Mouse (Mus musculus): Measurements from ENCODE around the gene Kif1a. TPM values are rescaled to one million over a fixed set of nuclear protein-coding genes. Genes with fewer than 3 reads are reported as not detected.

Kif1a gene
- polyA plus RNA-seq, 1 experiment from 2014 or later, result 519 TPM

GRCm38 (mm10) chr1:93046153-93046789, 55.5 kb downstream of the Kif1a start:
- WGBS, result 93% methylated on average over 10 of the region's 10 CpGs
- H3K4me1 ChIP-seq (ENCODE audit: control insufficient read depth, insufficient read depth, low read length), result no peaks in the 10 kb centered on the region
- H3K27ac ChIP-seq (ENCODE audit: low read length), result no peak overlapping the region
- H3K36me3 ChIP-seq (ENCODE audit: control insufficient read depth, insufficient read depth, low read length), result peaks cover 62% of the 10 kb centered on the region
- H3K27me3 ChIP-seq (ENCODE audit: control insufficient read depth, insufficient read depth, low read depth, low read length), result no peaks in the 10 kb centered on the region
- no peak overlapping the region for H3K4me2 ChIP-seq (ENCODE audit: low read length)
- ATAC-seq, result no peak
- no peak overlapping the region for H3K9ac ChIP-seq (ENCODE audit: low read depth, low read length)
- H3K9me3 ChIP-seq (replicated peaks; ENCODE audit: control insufficient read depth, low read length, poor library complexity, severe bottlenecking), result no peaks in the 10 kb centered on the region
- H3K4me3 ChIP-seq (ENCODE audit: low read depth, low read length), result no peak overlapping the region

- no peaks in the 10 kb centered on the region for H3K4me1 ChIP-seq (ENCODE audit: control insufficient read depth, insufficient read depth, low read length)
- H3K27me3 ChIP-seq (ENCODE audit: control insufficient read depth, insufficient read depth, low read depth, low read length), result no peaks in the 10 kb centered on the region
- ATAC-seq, result no peak
- no peak overlapping the region for H3K9ac ChIP-seq (ENCODE audit: low read depth, low read length)
- no peaks in the 10 kb centered on the region for H3K9me3 ChIP-seq (replicated peaks; ENCODE audit: control insufficient read depth, low read length, poor library complexity, severe bottlenecking)
- H3K36me3 ChIP-seq (ENCODE audit: control insufficient read depth, insufficient read depth, low read length), result peaks cover 79% of the 10 kb centered on the region
- H3K4me2 ChIP-seq (ENCODE audit: low read length), result no peak overlapping the region
- no peak overlapping the region for H3K27ac ChIP-seq (ENCODE audit: low read length)
- H3K4me3 ChIP-seq (ENCODE audit: low read depth, low read length), result no peak overlapping the region
- 70% methylated on average over 4 of the region's 4 CpGs for WGBS
Observed at GRCm38 (mm10) chr1:93035981-93036380, 65.8 kb downstream of the Kif1a start.

GRCm38 (mm10) chr1:93033989-93034388, 67.8 kb downstream of the Kif1a start:
- H3K27me3 ChIP-seq (ENCODE audit: control insufficient read depth, insufficient read depth, low read depth, low read length), result no peaks in the 10 kb centered on the region
- 57% methylated on average over 6 of the region's 8 CpGs for WGBS

GRCm38 (mm10) chr1:93031199-93031598, 70.6 kb downstream of the Kif1a start:
- Histone ChIP-seq H3K27me3 (ENCODE audit: control insufficient read depth, insufficient read depth, low read depth, low read length) (no peaks in the 10 kb centered on the region), H3K27ac (ENCODE audit: low read length) (no peak overlapping the region), H3K4me2 (ENCODE audit: low read length) (no peak overlapping the region), H3K4me3 (ENCODE audit: low read depth, low read length) (no peak overlapping the region), H3K4me1 (ENCODE audit: control insufficient read depth, insufficient read depth, low read length) (no peaks in the 10 kb centered on the region), H3K9ac (ENCODE audit: low read depth, low read length) (no peak overlapping the region), H3K9me3 (replicated peaks; ENCODE audit: control insufficient read depth, low read length, poor library complexity, severe bottlenecking) (no peaks in the 10 kb centered on the region), H3K36me3 (ENCODE audit: control insufficient read depth, insufficient read depth, low read length) (peaks cover 53% of the 10 kb centered on the region)
- 97% methylated on average over 3 of the region's 3 CpGs for WGBS
- no peak for ATAC-seq

More at GRCm38 (mm10) chr1:93033989-93034388, 67.8 kb downstream of the Kif1a start:
- Histone ChIP-seq H3K9me3 (replicated peaks; ENCODE audit: control insufficient read depth, low read length, poor library complexity, severe bottlenecking) (no peaks in the 10 kb centered on the region), H3K4me3 (ENCODE audit: low read depth, low read length) (no peak overlapping the region), H3K27ac (ENCODE audit: low read length) (no peak overlapping the region), H3K9ac (ENCODE audit: low read depth, low read length) (no peak overlapping the region), H3K4me1 (ENCODE audit: control insufficient read depth, insufficient read depth, low read length) (no peaks in the 10 kb centered on the region), H3K4me2 (ENCODE audit: low read length) (no peak overlapping the region), H3K36me3 (ENCODE audit: control insufficient read depth, insufficient read depth, low read length) (peaks cover 66% of the 10 kb centered on the region)
- ATAC-seq, result no peak

- Histone ChIP-seq H3K4me3 (ENCODE audit: low read depth, low read length) (no peak overlapping the region), H3K27me3 (ENCODE audit: control insufficient read depth, insufficient read depth, low read depth, low read length) (no peaks in the 10 kb centered on the region), H3K36me3 (ENCODE audit: control insufficient read depth, insufficient read depth, low read length) (peaks cover 52% of the 10 kb centered on the region), H3K4me1 (ENCODE audit: control insufficient read depth, insufficient read depth, low read length) (no peaks in the 10 kb centered on the region), H3K9me3 (replicated peaks; ENCODE audit: control insufficient read depth, low read length, poor library complexity, severe bottlenecking) (no peaks in the 10 kb centered on the region), H3K9ac (ENCODE audit: low read depth, low read length) (no peak overlapping the region), H3K27ac (ENCODE audit: low read length) (no peak overlapping the region), H3K4me2 (ENCODE audit: low read length) (no peak overlapping the region)
- 80% methylated on average over 2 of the region's 2 CpGs for WGBS
- ATAC-seq, result no peak
Observed at GRCm38 (mm10) chr1:93030060-93030459, 71.7 kb downstream of the Kif1a start.

GRCm38 (mm10) chr1:93029387-93029786, 72.4 kb downstream of the Kif1a start:
- ATAC-seq, result no peak
- Histone ChIP-seq H3K27me3 (ENCODE audit: control insufficient read depth, insufficient read depth, low read depth, low read length) (no peaks in the 10 kb centered on the region), H3K9me3 (replicated peaks; ENCODE audit: control insufficient read depth, low read length, poor library complexity, severe bottlenecking) (no peaks in the 10 kb centered on the region), H3K4me1 (ENCODE audit: control insufficient read depth, insufficient read depth, low read length) (no peaks in the 10 kb centered on the region), H3K9ac (ENCODE audit: low read depth, low read length) (no peak overlapping the region), H3K4me2 (ENCODE audit: low read length) (no peak overlapping the region), H3K4me3 (ENCODE audit: low read depth, low read length) (no peak overlapping the region), H3K27ac (ENCODE audit: low read length) (no peak overlapping the region), H3K36me3 (ENCODE audit: control insufficient read depth, insufficient read depth, low read length) (peaks cover 52% of the 10 kb centered on the region)
- 97% methylated on average over 10 of the region's 10 CpGs for WGBS

GRCm38 (mm10) chr1:93026600-93026999, 75.2 kb downstream of the Kif1a start:
- H3K4me3 ChIP-seq (ENCODE audit: low read depth, low read length), result no peak overlapping the region
- no peak overlapping the region for H3K27ac ChIP-seq (ENCODE audit: low read length)
- H3K4me1 ChIP-seq (ENCODE audit: control insufficient read depth, insufficient read depth, low read length), result no peaks in the 10 kb centered on the region
- WGBS, result 95% methylated on average over 8 of the region's 8 CpGs
- no peak for ATAC-seq
- no peak overlapping the region for H3K4me2 ChIP-seq (ENCODE audit: low read length)
- H3K9me3 ChIP-seq (replicated peaks; ENCODE audit: control insufficient read depth, low read length, poor library complexity, severe bottlenecking), result no peaks in the 10 kb centered on the region
- no peaks in the 10 kb centered on the region for H3K27me3 ChIP-seq (ENCODE audit: control insufficient read depth, insufficient read depth, low read depth, low read length)
- H3K36me3 ChIP-seq (ENCODE audit: control insufficient read depth, insufficient read depth, low read length), result peaks cover 63% of the 10 kb centered on the region
- H3K9ac ChIP-seq (ENCODE audit: low read depth, low read length), result no peak overlapping the region

GRCm38 (mm10) chr1:93020602-93021001, 81.1 kb downstream of the Kif1a start:
- H3K4me2 ChIP-seq (ENCODE audit: low read length), result no peak overlapping the region
- peaks cover 64% of the 10 kb centered on the region for H3K36me3 ChIP-seq (ENCODE audit: control insufficient read depth, insufficient read depth, low read length)
- H3K4me1 ChIP-seq (ENCODE audit: control insufficient read depth, insufficient read depth, low read length), result no peaks in the 10 kb centered on the region
- no peak overlapping the region for H3K9ac ChIP-seq (ENCODE audit: low read depth, low read length)
- no peak overlapping the region for H3K4me3 ChIP-seq (ENCODE audit: low read depth, low read length)
- 79% methylated on average over 4 of the region's 4 CpGs for WGBS
- no peaks in the 10 kb centered on the region for H3K9me3 ChIP-seq (replicated peaks; ENCODE audit: control insufficient read depth, low read length, poor library complexity, severe bottlenecking)
- no peaks in the 10 kb centered on the region for H3K27me3 ChIP-seq (ENCODE audit: control insufficient read depth, insufficient read depth, low read depth, low read length)
- H3K27ac ChIP-seq (ENCODE audit: low read length), result no peak overlapping the region
- ATAC-seq, result no peak

GRCm38 (mm10) chr1:93018716-93019115, 83.0 kb downstream of the Kif1a start:
- no peak overlapping the region for H3K9ac ChIP-seq (ENCODE audit: low read depth, low read length)
- H3K27me3 ChIP-seq (ENCODE audit: control insufficient read depth, insufficient read depth, low read depth, low read length), result no peaks in the 10 kb centered on the region
- ATAC-seq, result no peak
- 91% methylated on average over 10 of the region's 10 CpGs for WGBS
- H3K36me3 ChIP-seq (ENCODE audit: control insufficient read depth, insufficient read depth, low read length), result peaks cover 45% of the 10 kb centered on the region
- no peak overlapping the region for H3K4me2 ChIP-seq (ENCODE audit: low read length)
- no peaks in the 10 kb centered on the region for H3K4me1 ChIP-seq (ENCODE audit: control insufficient read depth, insufficient read depth, low read length)
- no peak overlapping the region for H3K27ac ChIP-seq (ENCODE audit: low read length)
- no peak overlapping the region for H3K4me3 ChIP-seq (ENCODE audit: low read depth, low read length)
- H3K9me3 ChIP-seq (replicated peaks; ENCODE audit: control insufficient read depth, low read length, poor library complexity, severe bottlenecking), result no peaks in the 10 kb centered on the region

All from midbrain, embryonic 16.5 days (tissue).